Mouse (Mus musculus): ENCODE data around the gene 1700014D04Rik.
"Not testable (repeated sequence)": the region's sequence is repeated elsewhere in the genome, so short reads cannot be mapped to it uniquely, and the experiment has no call there.

Gene 1700014D04Rik

DNA sequence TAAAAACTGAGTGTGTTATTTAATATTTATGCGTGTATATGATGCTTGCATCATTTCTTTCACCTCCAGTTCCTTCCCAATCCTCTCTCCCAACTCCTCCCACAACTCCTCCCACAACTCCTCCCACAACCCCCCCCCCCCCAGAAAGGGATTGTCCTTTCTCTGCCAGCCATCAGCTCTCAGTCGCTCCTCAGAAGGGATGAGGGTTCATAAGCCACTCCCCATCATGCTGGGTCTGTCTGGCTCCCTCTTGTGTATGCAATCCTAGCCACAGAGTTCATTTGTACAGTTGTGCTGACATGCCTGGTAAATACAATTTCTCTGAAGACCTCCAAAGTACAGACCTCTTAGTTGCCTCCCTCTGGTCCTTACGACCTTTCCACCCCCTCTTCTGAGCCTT is 11.4 kb downstream of the 1700014D04Rik start:
- DNase-seq (ENCODE audit: low spot score in 2 of 2) = no peak

- DNase-seq (ENCODE audit: low spot score in 2 of 2) = not testable (repeated sequence)
These were observed 12.2 kb downstream of the 1700014D04Rik start for GRCm38 (mm10) chr13:59734347-59734746.

DNA sequence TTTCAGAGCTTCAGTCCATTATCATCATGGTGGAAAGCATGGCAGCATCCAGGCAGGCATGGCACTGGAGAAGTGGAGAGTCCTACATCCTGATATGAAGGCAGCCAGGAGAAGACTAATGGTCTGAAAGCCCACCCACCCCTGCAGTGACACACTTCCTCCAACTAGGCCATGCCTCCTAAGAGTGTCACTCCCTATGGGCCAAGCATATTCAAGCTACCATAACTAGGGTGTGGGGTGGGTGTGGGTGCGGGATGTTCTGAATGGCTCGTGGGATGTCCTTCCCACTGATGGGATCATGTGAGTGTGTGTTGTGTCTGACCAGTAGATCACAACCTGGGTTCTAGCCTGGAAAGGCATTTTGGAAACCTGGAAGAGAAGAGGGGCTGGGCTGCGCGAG is 12.6 kb downstream of the 1700014D04Rik start:
- no peak for DNase-seq (ENCODE audit: low spot score in 2 of 2)

- DNase-seq (ENCODE audit: low spot score in 2 of 2) = no peak
These were observed 14.9 kb downstream of the 1700014D04Rik start, which contains the start of gene Spata31d1d for GRCm38 (mm10) chr13:59731652-59732051. Gene Spata31d1d (minus strand): TSS chr13:59731752.

DNA sequence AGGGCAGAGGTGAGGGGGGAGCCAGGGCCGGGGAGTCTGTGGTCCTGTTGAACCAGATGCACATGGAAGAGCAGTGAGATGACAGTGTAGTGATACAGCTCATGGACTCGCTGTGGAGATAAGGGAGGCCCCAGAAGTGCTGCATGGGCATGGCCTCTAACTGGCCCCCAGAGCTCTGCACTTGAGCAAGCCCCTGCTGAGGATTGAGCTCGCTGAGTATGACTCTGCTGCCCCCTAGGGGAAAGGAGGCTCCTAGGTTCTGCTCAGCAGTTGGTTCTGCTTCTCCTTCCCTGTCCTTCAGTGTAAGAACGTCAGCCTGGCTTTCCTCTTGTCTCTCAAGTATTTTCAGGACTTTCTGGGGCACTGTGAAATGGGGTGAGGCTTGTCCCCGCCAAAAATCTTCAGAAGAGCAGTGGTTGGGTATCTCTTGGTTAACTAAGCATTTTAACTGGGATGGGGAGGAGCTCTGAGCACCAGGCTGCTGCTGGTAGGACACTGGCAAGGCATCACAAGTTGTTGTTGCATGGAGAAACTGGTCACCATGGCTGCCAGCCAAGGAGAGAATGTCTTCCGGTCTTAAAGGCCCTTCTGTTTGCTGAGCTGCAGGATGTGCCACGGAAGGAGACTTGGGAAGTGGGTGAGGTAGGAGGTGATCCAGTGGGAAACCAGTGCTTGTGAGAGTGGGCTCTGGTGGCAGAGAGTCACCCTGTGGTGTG is 18.0 kb downstream of the 1700014D04Rik start:
- DNase-seq (ENCODE audit: low spot score in 2 of 2) = peak; percentile 73 to 82

DNA sequence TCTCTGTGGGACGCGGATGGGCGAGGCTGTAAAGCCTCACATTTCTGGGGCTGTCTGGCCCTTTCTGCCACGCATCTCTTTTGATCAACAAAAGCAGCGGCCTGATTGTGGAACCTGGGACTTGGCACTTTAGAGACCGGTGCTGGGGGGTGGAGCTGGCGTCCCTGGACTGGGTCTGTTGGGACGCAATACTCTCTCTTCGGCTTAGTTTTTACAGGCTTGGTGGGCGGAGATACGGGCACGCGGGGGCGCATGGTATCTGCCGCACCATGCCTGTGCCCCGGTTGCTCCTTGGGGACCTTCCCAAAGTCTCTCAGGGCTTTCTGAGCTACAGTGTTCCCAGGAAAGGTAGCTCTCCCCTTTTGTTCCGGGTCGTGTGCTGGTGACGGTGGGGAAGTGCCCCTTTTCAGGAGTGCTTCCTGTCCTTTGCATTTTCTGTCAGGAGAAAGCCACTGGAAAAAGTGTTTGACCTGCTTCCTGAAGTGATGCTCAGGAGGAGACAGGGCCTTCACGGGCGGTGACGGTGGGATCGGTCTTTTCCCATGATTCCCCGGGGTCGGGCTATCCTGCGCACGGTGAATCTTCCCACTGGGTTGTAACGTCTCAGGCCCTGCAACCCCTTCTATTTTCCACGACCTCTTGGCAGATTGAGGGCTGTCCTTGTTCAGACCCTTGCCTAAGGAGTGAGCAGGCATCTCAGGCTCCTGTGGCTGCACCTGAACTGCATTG is 20.2 kb downstream of the 1700014D04Rik start:
- no peak for DNase-seq (ENCODE audit: low spot score in 2 of 2)

DNA sequence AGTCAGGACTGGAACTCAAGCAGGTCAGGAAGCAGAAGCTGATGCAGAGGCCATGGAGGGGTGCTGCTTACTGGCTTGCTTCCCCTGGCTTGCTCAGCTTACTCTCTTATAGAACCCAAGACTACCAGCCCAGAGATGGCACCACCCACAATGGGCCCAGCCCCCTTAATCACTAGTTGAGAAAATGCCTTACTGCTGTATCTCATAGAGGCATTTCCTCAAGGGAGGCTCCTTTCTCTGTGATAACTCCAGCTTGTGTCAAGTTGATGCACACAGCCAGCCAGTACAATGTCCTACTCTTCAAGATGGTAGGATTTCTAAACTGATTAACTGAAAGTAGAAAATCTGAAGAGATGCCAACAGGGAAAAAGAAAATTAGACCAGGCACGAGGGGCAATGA is 24.5 kb downstream of the 1700014D04Rik start:
- not testable (repeated sequence) for DNase-seq (ENCODE audit: low spot score in 2 of 2)

- no peak for DNase-seq (ENCODE audit: low spot score in 2 of 2)
These were observed 27.1 kb downstream of the 1700014D04Rik start for GRCm38 (mm10) chr13:59719475-59719874.

DNA sequence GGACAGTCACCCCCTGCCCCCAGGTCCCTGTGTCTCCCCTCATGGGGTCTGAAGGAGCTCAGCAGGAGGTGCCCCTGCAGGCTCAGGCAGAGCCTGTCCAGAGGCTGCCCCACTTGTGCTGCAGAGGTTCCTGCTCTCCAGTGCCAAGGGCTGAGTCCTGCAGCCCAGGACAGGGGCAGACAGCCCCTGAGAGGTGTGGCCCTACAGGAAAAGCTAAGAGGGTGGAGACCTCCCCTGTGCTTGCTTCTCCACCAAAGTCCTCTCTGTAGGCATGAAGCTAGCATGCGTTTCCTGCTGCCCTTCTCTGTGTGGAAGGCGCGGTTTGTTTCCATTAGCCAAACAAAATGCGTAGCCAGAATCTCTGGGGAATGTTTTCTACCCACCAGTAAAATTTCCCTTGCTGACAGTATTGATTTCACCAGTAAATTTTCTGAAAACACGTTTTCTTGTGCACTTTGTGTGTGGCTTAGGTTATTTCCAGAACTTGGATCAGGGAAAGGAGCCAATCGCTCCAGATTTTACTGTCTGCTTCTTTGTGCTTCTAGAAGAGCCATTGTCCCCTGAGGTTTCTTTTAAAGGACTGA is 27.6 kb downstream of the 1700014D04Rik start:
- not testable (repeated sequence) for DNase-seq (ENCODE audit: low spot score in 2 of 2)

GRCm38 (mm10) chr13:59713710-59714109 is 32.8 kb downstream of the 1700014D04Rik start:
- DNase-seq (ENCODE audit: low spot score in 2 of 2) = no peak

- DNase-seq (ENCODE audit: low spot score in 2 of 2) = not testable (repeated sequence)
These were observed 34.6 kb downstream of the 1700014D04Rik start, which contains the start of gene Spata31d1b for GRCm38 (mm10) chr13:59711984-59712383. Gene Spata31d1b (plus strand): TSS chr13:59712284.

DNA sequence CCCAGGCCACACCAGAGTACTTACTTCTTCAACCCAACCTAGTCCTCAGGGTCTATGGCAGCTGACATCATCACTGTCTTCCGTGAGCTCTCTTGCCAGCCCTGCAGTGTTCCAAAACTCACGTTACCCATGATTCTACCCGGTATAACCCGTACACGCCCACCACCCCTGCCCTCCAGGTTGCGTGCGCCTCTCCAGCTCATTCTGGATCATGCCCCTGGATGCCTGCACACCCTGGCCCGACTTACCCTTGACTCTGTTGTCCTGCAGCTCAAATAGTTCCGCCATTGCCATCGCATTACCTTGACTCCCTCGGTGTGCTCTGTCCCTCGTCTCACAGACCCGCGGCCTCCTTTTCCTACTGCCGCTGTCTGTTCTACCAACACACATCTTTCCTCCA is 36.3 kb downstream of the 1700014D04Rik start, which contains the start of gene Spata31d1a:
TSS of gene Spata31d1a (minus strand) at position 101 of the 400 bp plus-strand sequence.
- no peak for DNase-seq (ENCODE audit: low spot score in 2 of 2)

DNA sequence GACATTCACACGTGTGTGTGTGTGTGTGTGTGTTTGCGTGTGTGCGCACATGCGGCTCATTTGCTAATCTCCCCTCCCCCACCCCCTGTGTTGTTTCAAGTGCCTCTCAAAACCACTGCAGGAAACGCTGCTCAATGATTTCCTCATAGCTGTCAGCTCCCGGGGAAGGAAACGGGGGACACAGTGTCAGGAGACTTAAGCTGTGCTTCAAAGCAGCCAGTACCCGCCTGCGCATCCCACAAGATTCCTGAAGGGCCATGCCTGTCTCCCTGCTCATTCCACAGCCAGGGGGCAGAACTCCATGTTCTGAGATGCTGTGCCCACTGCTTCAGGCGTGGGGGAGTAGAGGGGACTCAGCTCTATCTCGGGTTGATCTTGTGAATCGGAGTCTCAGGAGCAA is 42.0 kb downstream of the 1700014D04Rik start:
- DNase-seq (ENCODE audit: low spot score in 2 of 2) = no peak

DNA sequence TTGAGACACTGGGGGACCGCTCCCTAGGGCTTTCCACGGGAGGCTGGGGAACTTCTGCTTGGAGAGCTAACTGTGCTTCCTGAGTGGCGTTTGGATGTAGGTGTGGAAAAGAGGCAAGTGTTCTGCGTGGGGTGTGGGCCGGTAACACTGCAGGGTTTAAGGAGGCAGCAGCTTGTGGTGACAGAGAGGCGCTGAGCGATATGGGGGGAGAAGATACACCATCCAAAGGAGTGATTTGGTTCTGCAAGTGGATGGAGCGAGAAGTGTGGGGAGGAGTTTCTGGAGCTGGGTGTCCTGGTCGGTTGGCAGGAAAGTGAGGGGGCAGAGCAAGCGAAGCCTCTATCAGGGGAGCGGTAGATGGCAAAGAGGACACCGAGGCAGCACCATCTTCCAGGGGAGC is 43.0 kb downstream of the 1700014D04Rik start:
- no peak for DNase-seq (ENCODE audit: low spot score in 2 of 2)

- DNase-seq (ENCODE audit: low spot score in 2 of 2) = not testable (repeated sequence)
These were observed 46.4 kb downstream of the 1700014D04Rik start for GRCm38 (mm10) chr13:59700137-59700536.

GRCm38 (mm10) chr13:59699131-59699530 is 47.4 kb downstream of the 1700014D04Rik start:
- DNase-seq (ENCODE audit: low spot score in 2 of 2) = no peak

GRCm38 (mm10) chr13:59695781-59696180 is 50.8 kb downstream of the 1700014D04Rik start:
- no peak for DNase-seq (ENCODE audit: low spot score in 2 of 2)

- no peak for DNase-seq (ENCODE audit: low spot score in 2 of 2)
These were observed 52.5 kb downstream of the 1700014D04Rik start, which contains the start of gene 4921517D22Rik for GRCm38 (mm10) chr13:59694008-59694407. Gene 4921517D22Rik (minus strand): TSS chr13:59694108.

GRCm38 (mm10) chr13:59691478-59691877 is 55.1 kb downstream of the 1700014D04Rik start:
- DNase-seq (ENCODE audit: low spot score in 2 of 2) = no peak

Data from cerebellum, postnatal 4 days (tissue).